Mouse (Mus musculus): ENCODE measurements around the gene Gm20388.

GRCm38 (mm10) chr8:120741001-120741400, 830.4 kb downstream of the Gm20388 start:
- TF ChIP-seq POLR2A (IDR thresholded peaks at IDR 0.05; ENCODE audit: borderline replicate concordance, extremely low read depth, insufficient read depth, insufficient read length, poor library complexity, severe bottlenecking) (no peak), CTCF (IDR thresholded peaks at IDR 0.05; ENCODE audit: borderline replicate concordance, extremely low read depth, insufficient read depth, insufficient read length) (no peak)

Measured in brain, embryonic 14.5 days (tissue).